Mouse (Mus musculus): ENCODE data around the gene 6030452D12Rik.

The 6030452D12Rik gene

DNA sequence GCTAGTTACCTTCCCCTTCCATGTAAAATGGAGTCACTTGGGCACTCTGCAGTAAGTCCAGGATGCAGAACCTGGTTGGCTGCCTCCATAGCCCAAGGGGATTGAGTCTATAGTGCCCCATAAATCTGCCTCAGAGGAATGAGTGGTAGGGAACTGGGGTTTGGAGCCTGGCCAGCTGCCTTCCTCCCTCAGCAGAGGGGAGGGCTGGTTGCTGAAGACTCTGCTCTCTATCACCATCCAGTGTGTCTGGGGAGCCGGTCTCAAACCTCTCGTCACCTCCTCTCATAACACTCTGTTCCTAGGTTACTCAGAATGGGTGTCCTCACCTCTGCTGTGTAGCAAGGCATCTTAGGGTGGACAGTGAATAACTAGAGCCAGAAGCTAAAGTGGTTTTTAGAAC, 16.3 kb downstream of the 6030452D12Rik start:
- peak; percentile 39 for DNase-seq (ENCODE audit: low spot score)

DNA sequence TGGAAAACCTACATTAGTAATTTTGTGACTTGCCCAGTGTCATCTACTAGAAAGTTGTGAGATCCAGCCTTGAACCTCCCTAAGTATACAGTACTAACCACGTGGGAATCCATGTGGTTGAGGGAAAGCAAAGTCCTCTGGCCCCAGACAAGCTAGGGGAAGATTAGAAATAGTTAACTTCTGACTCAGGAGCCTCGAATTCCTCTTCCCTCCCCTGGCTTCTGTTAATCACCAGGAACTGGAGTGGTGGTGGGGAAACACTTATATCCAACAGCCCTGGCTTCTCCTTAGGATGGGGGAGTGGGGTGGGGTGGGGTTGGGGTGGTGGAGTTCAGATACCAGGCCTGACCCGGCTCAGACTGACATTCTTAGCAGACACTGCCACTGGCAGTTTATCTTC, 18.4 kb downstream of the 6030452D12Rik start:
- DNase-seq (ENCODE audit: low spot score) = peak; percentile 80

DNA sequence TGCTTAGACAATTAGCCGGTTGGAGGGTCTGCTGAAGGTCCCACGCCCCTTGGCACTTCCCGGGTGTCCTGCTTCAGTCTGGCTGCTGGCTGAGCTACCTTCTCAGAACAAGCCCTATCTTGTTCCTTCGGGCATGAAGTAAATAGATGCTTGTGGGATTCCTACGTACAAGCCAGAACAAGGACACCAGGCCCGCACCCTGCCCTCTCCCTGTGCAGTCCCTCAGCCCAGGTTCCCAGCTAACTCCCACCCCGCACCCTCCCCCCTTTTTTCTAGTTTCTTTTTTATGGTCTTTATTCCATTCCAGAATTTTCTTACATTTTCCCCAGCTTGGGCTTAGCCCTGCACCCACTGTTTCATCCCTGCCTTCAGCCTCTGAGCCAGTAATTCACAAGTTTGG, 20.3 kb downstream of the 6030452D12Rik start:
- DNase-seq (ENCODE audit: low spot score) = no peak

DNA sequence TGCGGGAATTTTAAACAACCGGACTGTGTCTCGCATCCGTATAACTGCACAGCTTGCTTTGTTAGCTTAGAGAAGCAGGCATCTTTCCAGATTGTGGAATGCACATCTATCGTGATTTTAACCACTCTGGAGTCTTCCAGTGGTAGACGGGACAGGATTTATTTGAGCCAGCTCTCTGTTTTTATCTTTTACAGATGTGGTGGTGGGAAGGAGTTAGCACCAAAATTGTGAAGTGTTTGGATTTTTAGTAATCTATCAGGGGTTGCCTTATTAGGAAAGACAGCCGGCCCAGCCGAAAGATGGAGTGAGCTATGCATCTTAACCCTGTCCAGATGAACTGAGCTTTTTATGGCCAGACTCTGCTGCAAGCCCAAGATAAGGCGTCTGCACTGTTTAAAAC, 21.5 kb downstream of the 6030452D12Rik start:
- DNase-seq (ENCODE audit: low spot score) = no peak

- no peak for DNase-seq (ENCODE audit: low spot score)
These were observed 26.4 kb downstream of the 6030452D12Rik start for GRCm38 (mm10) chr8:106526725-106527124.

DNA sequence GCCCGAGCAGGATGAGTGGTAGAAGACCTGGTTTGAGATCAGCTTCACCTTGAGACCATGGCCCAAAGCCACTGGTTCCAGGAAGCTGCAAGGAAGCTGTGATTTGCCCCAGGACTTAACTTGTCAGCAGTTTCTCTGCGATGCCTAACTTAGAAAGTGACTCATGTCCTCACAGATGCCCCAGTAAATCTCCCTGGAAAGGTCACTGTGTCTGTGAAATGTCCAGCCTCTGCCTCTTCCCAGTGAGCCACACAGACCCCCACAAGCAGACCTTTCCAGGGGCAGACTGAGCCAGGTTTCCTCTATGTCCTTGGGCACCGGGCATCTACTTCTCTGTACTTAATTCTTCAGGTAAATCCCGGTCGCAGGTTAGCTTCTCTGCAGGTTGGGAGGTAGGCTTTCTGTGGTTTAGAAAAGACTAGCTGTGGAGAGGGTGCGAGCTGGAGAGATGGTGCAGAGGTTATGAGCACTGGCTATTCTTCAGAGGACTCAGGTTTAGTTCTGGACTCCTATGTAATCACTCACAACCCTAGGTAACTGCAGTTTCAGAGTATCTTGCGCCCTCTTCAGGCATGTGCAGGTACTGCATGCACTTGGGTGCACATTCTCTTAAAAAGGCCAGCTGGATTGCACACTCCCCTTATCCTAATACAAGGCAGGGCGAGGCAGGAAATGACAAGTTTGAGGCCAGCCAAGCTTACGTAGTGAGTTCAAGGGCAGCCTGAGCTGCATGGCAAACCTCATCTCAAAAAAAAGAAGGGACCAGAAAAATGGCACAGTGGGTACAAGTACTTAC, 27.1 kb downstream of the 6030452D12Rik start:
- no peak for DNase-seq (ENCODE audit: low spot score)

DNA sequence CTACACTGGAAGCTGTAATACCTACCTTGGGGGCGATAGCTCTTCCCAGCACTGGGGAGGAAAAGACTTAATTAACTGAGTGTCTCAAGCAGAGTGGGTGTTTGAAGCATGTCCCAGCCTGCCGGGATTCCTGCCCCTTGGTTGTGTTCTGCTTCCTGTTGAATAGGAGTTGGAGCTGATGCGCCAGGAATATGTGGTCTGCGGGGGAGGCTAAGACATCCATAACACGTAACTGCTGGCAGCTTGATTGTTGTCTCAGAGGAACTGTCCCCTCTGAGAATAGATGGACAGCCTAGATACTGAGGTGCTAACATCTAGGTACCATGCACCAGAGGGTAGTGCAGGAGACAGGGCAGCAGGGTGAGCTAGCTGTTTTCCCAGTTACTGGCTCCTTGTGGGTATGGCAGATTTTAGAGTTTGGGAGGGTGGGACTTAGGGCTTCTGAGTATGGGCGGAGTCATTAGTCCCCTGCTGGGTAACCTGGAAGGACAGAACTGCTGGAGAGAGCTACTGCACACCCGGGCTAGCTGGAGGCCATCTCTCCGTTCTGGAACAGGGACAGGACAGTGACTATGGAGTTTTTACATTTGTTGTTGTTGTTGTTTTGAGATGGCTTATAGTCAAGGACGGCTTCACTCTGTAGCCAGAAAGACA, 28.4 kb downstream of the 6030452D12Rik start:
- no peak for DNase-seq (ENCODE audit: low spot score)

- no peak for DNase-seq (ENCODE audit: low spot score)
These were observed 29.7 kb downstream of the 6030452D12Rik start for GRCm38 (mm10) chr8:106529885-106530482.

DNA sequence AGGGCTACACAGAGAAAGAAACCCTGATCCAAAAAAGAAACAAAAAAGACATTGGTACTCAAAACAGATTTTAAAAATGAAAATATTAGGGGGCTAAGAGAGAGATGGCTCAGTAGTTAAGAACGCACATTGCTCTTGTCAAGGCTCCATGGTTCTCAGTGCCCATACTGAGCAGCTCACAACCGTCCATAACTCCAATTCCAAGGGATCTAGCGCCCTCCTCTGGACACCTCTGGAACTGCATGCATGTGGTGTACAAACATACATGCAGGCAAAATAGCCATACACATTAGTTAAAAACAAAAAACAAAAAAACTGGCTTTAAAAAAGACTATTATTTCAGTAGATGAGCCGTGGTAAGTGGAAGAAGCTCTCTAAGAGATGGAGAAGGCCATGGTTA, 30.2 kb downstream of the 6030452D12Rik start:
- DNase-seq (ENCODE audit: low spot score) = no peak

DNA sequence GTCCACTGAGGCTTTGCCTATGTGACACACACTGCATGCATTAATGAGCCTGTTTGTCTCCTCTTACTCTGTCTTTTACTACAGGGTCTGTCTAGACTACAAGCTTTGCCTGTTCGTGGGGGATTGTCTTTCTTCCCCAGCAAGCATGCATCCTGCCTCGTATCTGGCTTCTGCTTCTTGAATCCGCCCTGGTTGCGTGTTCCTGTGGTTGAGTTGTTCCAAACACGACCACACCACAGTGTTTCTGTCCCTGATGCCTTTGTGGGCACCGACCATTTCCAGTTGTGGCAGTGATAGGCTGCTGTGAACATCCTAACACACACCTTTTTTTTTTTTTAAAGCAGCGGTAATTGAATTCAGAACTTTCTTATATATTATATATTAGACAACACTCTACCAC, 33.4 kb downstream of the 6030452D12Rik start:
- no peak for DNase-seq (ENCODE audit: low spot score)

- no peak for DNase-seq (ENCODE audit: low spot score)
These were observed 34.1 kb downstream of the 6030452D12Rik start for GRCm38 (mm10) chr8:106534449-106534848.

GRCm38 (mm10) chr8:106535448-106535847, 35.1 kb downstream of the 6030452D12Rik start:
- DNase-seq (ENCODE audit: low spot score) = no peak

- no peak for DNase-seq (ENCODE audit: low spot score)
These were observed 38.9 kb downstream of the 6030452D12Rik start for GRCm38 (mm10) chr8:106539193-106539592.

DNA sequence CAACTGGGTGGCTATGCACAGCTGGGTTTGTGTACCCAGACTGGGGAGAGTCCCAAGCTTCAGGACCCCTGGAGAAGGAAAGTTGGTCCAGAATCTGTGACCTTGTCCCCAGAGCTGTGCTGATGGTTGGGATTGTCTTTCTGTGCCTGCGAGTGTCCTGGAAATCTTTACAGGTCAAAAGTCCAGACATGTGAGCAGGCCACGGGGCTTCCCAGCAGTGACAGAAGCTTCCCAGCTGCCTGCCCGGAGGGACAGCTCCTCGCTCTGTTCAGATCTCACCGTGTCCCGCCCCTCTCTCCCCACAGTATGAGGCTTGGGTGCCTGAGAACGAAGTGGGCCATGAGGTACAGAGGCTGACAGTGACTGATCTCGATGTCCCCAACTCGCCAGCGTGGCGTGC, 40.7 kb downstream of the 6030452D12Rik start:
- peak; percentile 85 for DNase-seq (ENCODE audit: low spot score)

GRCm38 (mm10) chr8:106543043-106543442, 42.7 kb downstream of the 6030452D12Rik start:
- no peak for DNase-seq (ENCODE audit: low spot score)

- no peak for DNase-seq (ENCODE audit: low spot score)
These were observed 44.8 kb downstream of the 6030452D12Rik start for GRCm38 (mm10) chr8:106545149-106545548.

DNA sequence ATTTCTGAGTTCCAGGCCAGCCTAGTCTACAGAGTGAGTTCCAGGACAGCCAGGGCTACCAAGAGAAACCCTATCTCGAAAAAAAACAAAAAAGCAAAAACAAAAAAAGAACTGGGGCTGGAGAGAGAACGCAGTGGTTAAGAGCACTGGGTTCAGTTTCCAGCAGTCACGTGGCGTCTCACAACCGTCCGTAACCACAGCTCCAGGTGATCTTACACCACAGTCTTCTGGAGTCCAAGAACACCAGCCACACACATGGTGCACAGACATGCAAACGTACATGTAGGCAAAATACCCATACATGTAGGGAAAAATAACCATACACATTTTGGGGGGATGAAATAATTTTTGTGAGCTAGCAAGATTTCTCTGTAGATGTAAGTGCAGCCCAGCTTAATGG, 46.4 kb downstream of the 6030452D12Rik start:
- DNase-seq (ENCODE audit: low spot score) = no peak

DNA sequence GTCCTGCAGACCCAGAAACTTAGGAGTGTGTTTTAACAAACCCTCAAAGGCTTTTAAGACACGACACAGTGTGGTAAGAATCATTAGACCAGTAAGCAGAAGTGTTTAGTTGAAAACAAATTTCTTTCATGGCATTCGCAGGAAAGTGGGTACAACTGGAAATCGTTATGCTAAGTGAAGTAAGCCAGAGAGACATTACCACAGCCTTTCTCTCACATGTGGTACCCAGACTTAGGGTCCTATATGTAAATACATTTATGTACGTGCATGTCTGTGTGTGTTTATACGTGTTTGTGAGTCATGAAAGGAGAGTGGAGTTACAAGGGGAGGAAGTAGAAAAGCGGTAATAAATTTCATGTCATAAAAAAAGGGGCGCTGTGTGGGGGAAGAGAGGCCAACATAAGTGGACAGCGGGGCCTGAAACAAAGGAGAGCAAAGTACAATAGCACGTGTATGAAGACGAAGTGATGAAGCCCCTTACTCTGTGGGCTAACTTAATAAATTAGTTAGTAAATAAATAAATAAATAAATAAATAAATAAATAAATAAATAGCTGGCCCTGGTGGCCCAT, 48.1 kb downstream of the 6030452D12Rik start:
- DNase-seq (ENCODE audit: low spot score) = no peak

DNA sequence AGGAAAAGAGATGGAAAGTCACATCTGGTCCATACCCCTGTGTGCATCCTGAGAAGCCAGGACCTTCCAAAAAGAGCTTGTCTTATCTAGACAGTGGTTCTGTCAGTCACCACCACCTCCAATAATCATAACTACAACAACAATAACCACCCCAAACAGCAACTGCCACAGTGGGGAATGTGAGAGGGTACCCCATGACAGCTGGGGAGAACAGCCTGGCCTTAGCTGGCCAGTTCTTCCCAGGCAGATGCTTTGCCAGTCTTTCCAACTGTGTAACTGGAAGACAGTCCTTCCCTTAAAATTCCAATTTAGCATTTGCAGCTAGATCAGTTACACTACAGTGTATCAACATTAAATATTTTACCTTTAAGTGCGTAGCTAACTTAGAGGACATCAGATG, 50.6 kb downstream of the 6030452D12Rik start:
- no peak for DNase-seq (ENCODE audit: low spot score)

DNA sequence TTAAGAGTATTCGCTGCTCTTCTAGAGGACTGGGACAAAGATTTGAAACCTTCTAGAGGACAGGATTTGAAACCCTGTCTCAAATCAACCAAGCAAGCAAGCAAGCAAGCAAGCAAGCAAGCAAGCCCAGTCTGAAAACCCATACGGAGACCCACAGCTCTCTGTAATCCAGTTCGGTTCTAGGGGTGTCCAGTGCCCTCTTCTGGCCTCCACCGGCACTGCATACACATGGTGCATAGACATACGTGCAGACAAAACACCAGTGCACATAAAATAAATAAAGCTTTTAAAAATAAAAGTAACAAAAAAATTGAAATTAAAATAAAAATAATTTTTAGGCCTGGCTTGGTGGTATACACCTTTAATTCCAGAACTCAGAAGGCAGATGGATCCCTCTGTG, 53.7 kb downstream of the 6030452D12Rik start:
- no peak for DNase-seq (ENCODE audit: low spot score)

GRCm38 (mm10) chr8:106556068-106556645, 55.8 kb downstream of the 6030452D12Rik start:
- no peak for DNase-seq (ENCODE audit: low spot score)
